Mouse (Mus musculus) right cerebral cortex, postnatal 36 days (tissue): ENCODE measurements around the gene Rps11.
"Not testable (repeated sequence)": the region's sequence is repeated elsewhere in the genome, so short reads cannot be mapped to it uniquely, and the experiment has no call there.

Source experiments
- DNase-seq, 2 experiments: peaks; one replicate each; pipeline ENCODE4 v3.0.0; 2022; ENCODE audit warnings: low spot score in 2 of 2, mixed read lengths in 1 of 2

Rps11 gene

GRCm38 (mm10) chr7:45124224-45125143, at the start of gene Rps11:
Gene Rps11 (minus strand): TSS chr7:45124439.
- peak; percentile 98 for DNase-seq

GRCm38 (mm10) chr7:45173772-45174171, 49.5 kb upstream of the Rps11 start:
- not testable (repeated sequence) for DNase-seq

GRCm38 (mm10) chr7:45172974-45173373, 48.7 kb upstream of the Rps11 start:
- no peak for DNase-seq

- no peak for DNase-seq
Measured at GRCm38 (mm10) chr7:45169495-45169894, 45.3 kb upstream of the Rps11 start.

GRCm38 (mm10) chr7:45168656-45169055, 44.4 kb upstream of the Rps11 start:
- no peak for DNase-seq

- DNase-seq = peak in 1 of 2 experiments; percentile 68
Measured at GRCm38 (mm10) chr7:45167761-45168445, 43.7 kb upstream of the Rps11 start.

GRCm38 (mm10) chr7:45166950-45167401, 42.7 kb upstream of the Rps11 start:
- DNase-seq = no peak

GRCm38 (mm10) chr7:45165701-45166100, 41.5 kb upstream of the Rps11 start:
- no peak for DNase-seq

- no peak for DNase-seq
Measured at GRCm38 (mm10) chr7:45164833-45165232, 40.6 kb upstream of the Rps11 start.

- peak in 1 of 2 experiments; percentile 60 for DNase-seq
Measured at GRCm38 (mm10) chr7:45163735-45164490, 39.7 kb upstream of the Rps11 start, which contains the start of gene Slc17a7. Gene Slc17a7 (plus strand): TSS chr7:45163949.

GRCm38 (mm10) chr7:45162996-45163615, 38.9 kb upstream of the Rps11 start:
- no peak for DNase-seq

- no peak for DNase-seq
Measured at GRCm38 (mm10) chr7:45162551-45162950, 38.3 kb upstream of the Rps11 start.

- peak; percentile 90 to 93 for DNase-seq
Measured at GRCm38 (mm10) chr7:45161612-45162473, 37.6 kb upstream of the Rps11 start.

- no peak for DNase-seq
Measured at GRCm38 (mm10) chr7:45160866-45161265, 36.6 kb upstream of the Rps11 start.

- no peak for DNase-seq
Measured at GRCm38 (mm10) chr7:45160316-45160800, 36.1 kb upstream of the Rps11 start.

GRCm38 (mm10) chr7:45158991-45159390, 34.8 kb upstream of the Rps11 start:
- no peak for DNase-seq

GRCm38 (mm10) chr7:45157459-45157858, 33.2 kb upstream of the Rps11 start:
- DNase-seq = peak; percentile 53 to 63

GRCm38 (mm10) chr7:45156206-45156605, 32.0 kb upstream of the Rps11 start:
- DNase-seq = no peak

- no peak for DNase-seq
Measured at GRCm38 (mm10) chr7:45155590-45155989, 31.4 kb upstream of the Rps11 start.

GRCm38 (mm10) chr7:45154993-45155514, 30.8 kb upstream of the Rps11 start:
- peak in 1 of 2 experiments; percentile 31 for DNase-seq
